Mouse (Mus musculus) hindbrain, embryonic 16.5 days (tissue): ENCODE measurements around the gene Gata3. TPM values are rescaled to one million over a fixed set of nuclear protein-coding genes. Genes with fewer than 3 reads are reported as not detected.

Experiments
- ATAC-seq: fragments of 200-750 bp; cut with Nextera tagmentation; 2 replicates; pipeline ENCODE4 v1.8.0; 2017; ENCODE audit warnings: moderate TSS enrichment, moderate library complexity
- H3K27ac ChIP-seq: fragments of 300-500 bp; sonication (generic); 2 replicates; pipeline ENCODE4 v1.5.1; 2014; ENCODE audit warnings: low read depth, mild to moderate bottlenecking, control low read depth, low read length, moderate library complexity
- H3K27me3 ChIP-seq: fragments of 300-500 bp; sonication (generic); replicated peaks from 2 replicates; pipeline ENCODE4 v1.6.1; 2014; ENCODE audit warnings: low read length; ENCODE audit not compliant: control insufficient read depth, insufficient read depth
- H3K36me3 ChIP-seq: fragments of 300-500 bp; sonication (generic); 2 replicates; pipeline ENCODE4 v1.6.1; 2014; ENCODE audit warnings: mild to moderate bottlenecking, low read length, moderate library complexity, mixed read lengths; ENCODE audit not compliant: control insufficient read depth, insufficient read depth
- H3K4me1 ChIP-seq: fragments of 300-500 bp; sonication (generic); 2 replicates; pipeline ENCODE4 v1.6.1; 2014; ENCODE audit warnings: low read depth, low read length; ENCODE audit not compliant: control insufficient read depth, insufficient read depth
- H3K4me2 ChIP-seq: fragments of 300-500 bp; sonication (generic); 2 replicates; pipeline ENCODE4 v1.6.1; 2014; ENCODE audit warnings: mild to moderate bottlenecking, low read length, control low read depth, moderate library complexity
- H3K4me3 ChIP-seq: fragments of 300-500 bp; sonication (generic); 2 replicates; pipeline ENCODE4 v1.5.1; 2014; ENCODE audit warnings: mild to moderate bottlenecking, low read length, control low read depth, moderate library complexity
- H3K9ac ChIP-seq: fragments of 300-500 bp; sonication (generic); 2 replicates; pipeline ENCODE4 v1.6.1; 2014; ENCODE audit warnings: low read depth, mild to moderate bottlenecking, control low read depth, low read length, moderate library complexity
- H3K9me3 ChIP-seq: fragments of 300-500 bp; sonication (generic); 2 replicates; pipeline ENCODE4 v1.6.1; 2014; ENCODE audit warnings: mild to moderate bottlenecking, low read length, moderate library complexity; ENCODE audit not compliant: control insufficient read depth
- WGBS: fragments of 180-500 bp; shearing (Covaris S2); extraction: QIAGEN DNeasy Blood & Tissue Kit; methylation state at CpG from one replicate; pipeline ENCODE4 v1.1.7; 2014; 5-methylcytosine and 5-hydroxymethylcytosine counted together
- polyA plus RNA-seq: library from polyadenylated mRNA; unstranded; fragments of >200 nt; fragmentation: Nextera tagmentation; extraction: Ambion mirVana; gene quantifications from 2 replicates; pipeline ENCODE4 v1.2.1, GENCODE M21; 2015

The Gata3 gene
- polyA plus RNA-seq, 1 experiment from 2014 or later: 27.2 TPM

GRCm38 (mm10) chr2:9888913-9889650 lies 752 bp downstream of the Gata3 start, which contains the start of gene 9230102O04Rik:
Gene 9230102O04Rik (minus strand): TSS chr2:9889540.
- peak within 1 kb of the TSS; percentile 26 for H3K4me3 ChIP-seq
- peak; percentile 74 for ATAC-seq
- under 1% methylated on average over 30 of the region's 30 CpGs for WGBS

GRCm38 (mm10) chr2:9887636-9888035 lies 2.2 kb downstream of the Gata3 start:
- peaks cover 49% of the 10 kb centered on the region for H3K27me3 ChIP-seq
- no peaks in the 10 kb centered on the region for H3K9me3 ChIP-seq
- H3K27ac ChIP-seq: no peak overlapping the region
- no peaks in the 10 kb centered on the region for H3K36me3 ChIP-seq
- no peak overlapping the region for H3K9ac ChIP-seq
- no peak overlapping the region; the same call in 1 of the 2 replicates for H3K4me3 ChIP-seq
- under 1% methylated on average over 7 of the region's 7 CpGs for WGBS
- H3K4me2 ChIP-seq: peak overlapping the region; percentile 10; the same call in 1 of the 2 replicates
- peak; percentile 43; the same call in 1 of the 2 replicates for ATAC-seq
- no peaks in the 10 kb centered on the region; the same call in 1 of the 2 replicates for H3K4me1 ChIP-seq

More at GRCm38 (mm10) chr2:9888913-9889650, 752 bp downstream of the Gata3 start, which contains the start of gene 9230102O04Rik:
- peaks cover 57% of the 10 kb centered on the region for H3K27me3 ChIP-seq
- no peaks in the 10 kb centered on the region for H3K36me3 ChIP-seq
- H3K9ac ChIP-seq: no peak within 1 kb of the TSS
- H3K4me2 ChIP-seq: peak within 1 kb of the TSS; percentile 39
- H3K27ac ChIP-seq: no peak within 1 kb of the TSS
- no peaks in the 10 kb centered on the region for H3K9me3 ChIP-seq
- no peaks in the 10 kb centered on the region for H3K4me1 ChIP-seq

- Histone ChIP-seq H3K9ac (no peak overlapping the region), H3K9me3 (no peaks in the 10 kb centered on the region), H3K36me3 (no peaks in the 10 kb centered on the region), H3K4me1 (no peaks in the 10 kb centered on the region; the same call in 1 of the 2 replicates), H3K27me3 (peaks cover 50% of the 10 kb centered on the region), H3K4me3 (peak overlapping the region; percentile 16), H3K4me2 (no peak overlapping the region), H3K27ac (no peak overlapping the region; the same call in 1 of the 2 replicates)
- WGBS: 2% methylated on average over 7 of the region's 7 CpGs
- ATAC-seq: no peak
Observed at GRCm38 (mm10) chr2:9886921-9887610, 2.8 kb downstream of the Gata3 start.

- Histone ChIP-seq H3K4me3 (no peak overlapping the region; the same call in 1 of the 2 replicates), H3K4me2 (peak overlapping the region; percentile 19; the same call in 1 of the 2 replicates), H3K27me3 (peaks cover 53% of the 10 kb centered on the region)
Observed at GRCm38 (mm10) chr2:9886031-9886430, 3.8 kb downstream of the Gata3 start.

GRCm38 (mm10) chr2:9885217-9885770 lies 4.5 kb downstream of the Gata3 start:
- no peak overlapping the region; the same call in 1 of the 2 replicates for H3K4me2 ChIP-seq

More at GRCm38 (mm10) chr2:9886031-9886430, 3.8 kb downstream of the Gata3 start:
- H3K36me3 ChIP-seq: no peaks in the 10 kb centered on the region
- no peaks in the 10 kb centered on the region for H3K9me3 ChIP-seq
- no peak overlapping the region; the same call in 1 of the 2 replicates for H3K27ac ChIP-seq
- 11% methylated on average over 3 of the region's 3 CpGs for WGBS
- no peak for ATAC-seq
- H3K4me1 ChIP-seq: peaks cover 2% of the 10 kb centered on the region; the same call in 1 of the 2 replicates
- H3K9ac ChIP-seq: no peak overlapping the region

GRCm38 (mm10) chr2:9884533-9885216 lies 5.2 kb downstream of the Gata3 start:
- WGBS: 2% methylated on average over 15 of the region's 15 CpGs
- Histone ChIP-seq H3K4me1 (peaks cover 5% of the 10 kb centered on the region; the same call in 1 of the 2 replicates), H3K36me3 (no peaks in the 10 kb centered on the region), H3K27ac (no peak overlapping the region), H3K27me3 (peaks cover 54% of the 10 kb centered on the region), H3K4me3 (peak overlapping the region; percentile 17; the same call in 1 of the 2 replicates), H3K9ac (no peak overlapping the region), H3K4me2 (peak overlapping the region; percentile 47), H3K9me3 (no peaks in the 10 kb centered on the region)
- no peak for ATAC-seq

More at GRCm38 (mm10) chr2:9885217-9885770, 4.5 kb downstream of the Gata3 start:
- no peak overlapping the region; the same call in 1 of the 2 replicates for H3K4me3 ChIP-seq
- H3K27ac ChIP-seq: no peak overlapping the region
- no peak overlapping the region for H3K9ac ChIP-seq
- peaks cover 5% of the 10 kb centered on the region; the same call in 1 of the 2 replicates for H3K4me1 ChIP-seq
- peaks cover 54% of the 10 kb centered on the region for H3K27me3 ChIP-seq
- 2% methylated on average over 14 of the region's 14 CpGs for WGBS
- H3K9me3 ChIP-seq: no peaks in the 10 kb centered on the region
- H3K36me3 ChIP-seq: no peaks in the 10 kb centered on the region
- ATAC-seq: no peak

- H3K27ac ChIP-seq: no peak overlapping the region
- H3K27me3 ChIP-seq: peaks cover 52% of the 10 kb centered on the region
- 1% methylated on average over 27 of the region's 27 CpGs for WGBS
Observed at GRCm38 (mm10) chr2:9883803-9884532, 5.9 kb downstream of the Gata3 start.

More at GRCm38 (mm10) chr2:9883803-9884532, 5.9 kb downstream of the Gata3 start:
- H3K9me3 ChIP-seq: no peaks in the 10 kb centered on the region
- peaks cover 5% of the 10 kb centered on the region; the same call in 1 of the 2 replicates for H3K4me1 ChIP-seq
- peak overlapping the region; percentile 47 for H3K4me2 ChIP-seq
- H3K4me3 ChIP-seq: peak overlapping the region; percentile 17
- ATAC-seq: no peak
- H3K36me3 ChIP-seq: no peaks in the 10 kb centered on the region
- no peak overlapping the region for H3K9ac ChIP-seq
